Mouse (Mus musculus): Measurements from ENCODE around the gene Egln1.

DNA sequence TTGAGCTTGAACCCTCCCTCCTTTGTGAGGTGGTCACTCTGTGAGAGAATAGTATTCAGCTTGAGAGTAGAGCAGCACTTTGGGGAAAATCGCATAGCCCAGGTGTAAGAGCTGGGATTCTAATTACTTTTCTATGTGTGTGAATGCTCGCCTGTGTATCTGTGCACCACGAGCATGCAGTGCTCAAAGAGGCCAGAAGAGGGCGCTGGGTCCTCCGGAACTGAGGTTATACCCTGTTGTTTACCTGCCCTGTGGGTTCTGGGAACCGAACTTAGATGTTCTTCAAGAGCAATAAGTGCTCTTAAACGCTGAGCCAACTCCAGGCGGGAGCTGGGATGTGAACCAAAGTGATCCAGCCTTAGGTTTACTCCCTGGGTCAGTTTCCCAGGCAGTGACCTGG is 31.7 kb upstream of the Egln1 start:
- no peak for TF ChIP-seq CTCF (IDR thresholded peaks at IDR 0.05; ENCODE audit: extremely low read depth, insufficient read depth, low read length)
- TF ChIP-seq POLR2A (IDR thresholded peaks at IDR 0.05; ENCODE audit: extremely low read depth, insufficient read depth, low read length), result no peak

All from cortical plate, adult 2 months (tissue).